Mouse (Mus musculus) MEL-GATA-1-ER (cell line): Measurements from ENCODE around the gene Sccpdh.
A peak's percentile ranks its signal among the peaks of the same experiment; 100 is the strongest.

Source experiments
- DNase-seq: peaks from one replicate; pipeline ENCODE4 v3.0.0-alpha.2; 2012; ENCODE audit warnings: low read depth; ENCODE audit errors: extremely low read depth

The Sccpdh gene

DNA sequence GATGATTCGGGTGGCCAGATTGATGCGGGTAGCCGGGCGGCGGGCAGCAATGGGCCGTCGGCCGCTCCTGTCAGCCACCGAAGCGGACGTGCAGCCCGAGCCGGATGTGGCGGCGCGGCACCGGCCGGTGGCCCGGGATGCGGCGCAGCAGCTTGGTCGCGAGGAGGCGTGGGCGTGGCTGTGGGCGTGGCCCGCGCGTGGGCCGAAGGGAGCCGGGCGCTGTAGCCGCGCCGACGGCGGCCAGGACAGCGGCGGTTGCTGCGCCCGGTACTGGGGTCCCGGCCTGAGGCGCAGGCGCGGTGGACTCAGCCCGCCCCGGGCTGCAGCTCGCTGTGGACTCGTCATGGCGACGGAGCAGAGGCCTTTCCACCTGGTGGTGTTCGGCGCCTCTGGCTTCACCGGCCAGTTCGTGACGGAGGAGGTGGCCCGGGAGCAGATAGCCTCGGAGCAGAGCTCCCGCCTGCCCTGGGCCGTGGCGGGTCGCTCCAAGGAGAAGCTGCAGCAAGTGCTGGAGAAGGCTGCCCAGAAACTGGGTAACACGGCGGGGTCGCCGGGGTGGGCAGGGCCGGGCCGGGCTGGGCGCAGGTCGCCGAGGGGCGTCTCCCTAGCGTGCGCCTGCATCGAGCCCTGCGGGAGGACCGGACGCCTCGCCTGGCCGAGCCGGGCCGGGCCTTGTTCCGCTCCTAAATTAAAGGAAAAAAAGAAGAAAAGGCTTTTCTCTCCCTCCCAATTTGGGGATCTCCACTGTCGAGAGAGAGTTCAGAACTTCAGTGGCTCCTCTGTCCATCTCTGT, at the start of gene Sccpdh:
Gene Sccpdh, plus strand, starts transcription at position 198 of the 793 bp plus-strand sequence.
- peak; percentile 16 for DNase-seq

- no peak for DNase-seq
Measured at GRCm38 (mm10) chr1:179622665-179623064, 45.3 kb upstream of the Sccpdh start.

GRCm38 (mm10) chr1:179623657-179624056, 44.4 kb upstream of the Sccpdh start:
- DNase-seq = no peak

DNA sequence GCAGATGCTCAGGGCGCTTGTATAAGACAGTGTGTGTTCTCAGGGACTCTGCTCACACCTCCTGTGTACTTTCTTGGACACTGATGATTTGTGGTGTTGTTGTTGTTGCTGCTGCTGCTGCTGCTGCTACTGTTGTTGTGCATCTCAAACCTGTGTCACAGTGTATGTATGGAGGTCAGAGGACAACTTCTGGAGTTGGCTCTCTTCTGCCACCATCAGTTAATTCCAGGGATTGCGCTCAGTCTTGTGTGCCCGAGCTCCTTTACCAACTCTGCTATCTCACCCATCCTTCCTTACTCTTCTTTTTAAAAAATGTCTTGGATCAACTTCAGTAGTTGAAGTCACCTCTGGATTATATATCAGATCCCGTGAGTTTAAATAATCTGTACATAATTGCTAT, 43.7 kb upstream of the Sccpdh start:
- no peak for DNase-seq

DNA sequence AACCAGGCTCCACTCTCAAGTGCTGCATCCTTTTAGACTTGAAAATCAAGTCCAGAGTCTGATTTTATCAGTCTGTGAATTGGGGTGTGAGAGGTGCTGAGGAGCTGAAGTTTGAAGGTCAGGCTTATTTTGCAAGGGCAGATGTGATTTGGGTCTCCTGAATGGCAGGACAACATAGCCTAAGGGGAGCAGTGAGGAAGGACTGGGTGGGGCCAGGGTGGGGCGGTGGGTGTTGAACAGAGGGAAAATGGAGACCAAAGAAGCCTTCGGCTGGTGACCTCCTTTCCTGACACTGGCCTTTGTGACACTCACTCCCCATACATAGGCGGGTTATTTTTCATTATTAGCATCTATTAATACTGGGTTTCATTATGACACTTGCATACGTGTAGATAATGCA, 40.2 kb upstream of the Sccpdh start:
- no peak for DNase-seq

DNA sequence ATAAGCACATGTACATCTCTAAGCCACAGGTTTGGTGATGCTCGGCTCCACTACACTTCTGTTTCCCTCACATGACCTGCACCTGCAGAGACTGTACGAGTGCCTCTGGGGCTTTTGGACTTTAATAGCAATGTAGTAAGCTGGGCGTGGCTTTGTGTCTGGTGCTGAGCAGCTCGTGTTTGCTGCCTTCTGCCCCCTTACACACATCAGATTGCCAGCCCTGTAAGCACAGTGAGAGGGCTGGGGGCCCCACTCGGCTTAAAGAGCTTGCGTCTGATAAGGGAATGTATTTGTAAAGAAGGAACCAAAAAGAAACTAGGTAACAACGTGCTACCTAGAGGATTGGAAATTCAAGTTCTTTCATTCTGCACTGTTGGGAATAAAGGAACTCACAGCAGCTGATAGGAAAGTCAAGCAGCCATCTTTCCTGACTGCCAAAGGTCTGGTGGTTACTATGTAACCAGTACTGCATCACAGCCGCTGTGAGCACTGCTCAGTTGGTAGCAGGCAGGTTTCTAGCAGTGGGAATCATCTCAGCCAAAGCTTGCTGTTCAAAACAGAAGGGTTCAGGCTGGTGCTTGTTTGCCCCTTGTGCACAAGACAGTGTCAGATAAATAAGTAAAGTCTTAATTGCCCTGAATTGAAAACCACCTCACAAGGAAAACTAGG, 39.4 kb upstream of the Sccpdh start:
- DNase-seq = no peak

GRCm38 (mm10) chr1:179629276-179629675, 38.7 kb upstream of the Sccpdh start:
- no peak for DNase-seq

DNA sequence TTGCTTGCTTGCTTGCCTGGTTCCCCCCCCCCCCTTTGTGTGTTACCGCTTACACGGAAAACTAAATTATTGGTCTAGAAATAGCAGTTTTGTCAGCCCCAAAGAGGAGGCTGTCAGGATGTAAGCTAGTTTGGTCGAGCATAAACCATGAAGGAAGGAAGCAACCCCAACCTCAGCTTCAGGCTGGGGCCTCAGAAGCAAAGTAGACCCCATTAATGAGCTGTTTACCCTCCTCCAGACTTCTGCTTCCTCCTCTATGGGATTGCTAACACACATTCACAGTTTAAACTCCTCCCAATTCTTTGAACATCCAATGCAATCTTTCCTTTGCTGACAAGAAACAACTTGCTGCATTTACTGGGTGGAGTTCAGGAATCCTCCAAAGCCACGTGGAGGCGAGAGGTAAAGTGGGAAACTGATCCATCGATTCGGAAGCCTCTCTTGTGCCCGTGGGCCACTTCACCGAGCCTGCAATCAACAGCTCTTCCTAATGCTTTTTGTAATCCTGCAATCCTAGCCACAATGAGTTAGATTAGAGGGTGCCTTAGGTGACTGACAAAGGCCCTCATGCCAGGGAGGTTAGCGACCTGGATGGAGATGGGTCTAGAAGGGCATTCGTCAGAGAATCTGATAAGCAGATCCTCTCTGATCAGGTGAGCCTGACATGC, 35.1 kb upstream of the Sccpdh start:
- DNase-seq = no peak

GRCm38 (mm10) chr1:179633414-179633752, 34.6 kb upstream of the Sccpdh start:
- DNase-seq = no peak

- no peak for DNase-seq
Measured at GRCm38 (mm10) chr1:179634159-179634558, 33.9 kb upstream of the Sccpdh start.

- no peak for DNase-seq
Measured at GRCm38 (mm10) chr1:179642726-179643125, 25.3 kb upstream of the Sccpdh start.

DNA sequence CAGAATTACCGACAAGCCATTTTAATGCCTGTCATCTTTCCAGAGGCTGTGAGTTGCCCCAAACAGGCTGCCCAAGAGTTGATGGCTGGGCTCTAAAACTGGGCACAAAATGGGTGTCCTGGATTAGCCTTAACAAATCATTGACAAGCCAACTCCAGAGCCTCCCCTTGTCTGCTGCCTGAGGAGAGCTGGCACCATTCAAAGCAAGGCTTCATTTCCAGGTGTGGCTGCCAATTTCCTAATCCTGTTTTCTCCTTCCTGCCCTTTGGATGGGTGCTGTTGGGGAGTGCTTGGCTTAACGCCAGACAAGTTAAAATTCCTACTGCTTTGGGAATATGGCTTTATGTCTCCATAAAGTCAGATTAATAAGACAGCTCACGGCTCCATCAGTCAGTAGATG, 23.9 kb upstream of the Sccpdh start:
- DNase-seq = no peak

DNA sequence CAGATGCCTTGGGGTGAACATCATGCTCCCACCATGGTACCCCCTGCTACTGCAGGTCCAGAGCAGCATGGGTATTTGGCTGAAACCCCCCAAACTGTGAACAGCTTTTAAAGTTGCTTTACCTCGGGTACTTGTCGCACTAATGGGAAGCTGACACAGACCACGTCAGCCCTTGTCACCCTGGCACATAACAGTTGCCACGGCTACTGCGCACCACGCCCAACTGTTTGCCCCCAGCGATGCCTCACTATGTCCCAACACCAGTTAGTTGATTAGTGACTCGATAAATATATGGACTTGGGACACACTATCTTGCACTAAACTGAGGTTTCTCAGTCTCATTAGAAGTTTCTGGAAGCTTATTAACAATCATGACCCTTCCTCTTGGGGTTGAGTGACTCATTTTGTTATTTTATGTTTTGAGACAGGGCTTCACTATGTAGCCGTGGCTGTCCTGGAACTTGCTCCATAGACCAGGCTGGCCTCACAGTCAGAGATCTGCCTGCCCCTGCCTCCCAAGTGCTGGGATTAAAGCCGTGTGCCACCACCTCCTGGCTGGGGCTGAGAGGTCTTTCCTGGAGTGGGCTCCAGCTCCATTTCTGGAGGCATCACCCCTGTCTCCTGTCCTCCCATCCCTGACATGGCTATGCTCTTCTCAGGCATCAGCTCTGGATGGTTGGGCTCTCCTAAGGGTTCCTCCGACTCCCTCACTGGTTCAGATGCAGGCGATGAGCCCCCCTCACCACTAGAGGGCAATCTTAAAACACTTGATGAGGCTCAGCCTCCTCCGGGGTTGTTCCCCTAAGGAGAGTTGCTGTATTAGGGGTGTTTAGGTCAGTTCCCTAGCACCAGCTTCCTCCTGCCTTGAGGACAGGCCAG, 22.7 kb upstream of the Sccpdh start:
- peak; percentile 74 for DNase-seq

GRCm38 (mm10) chr1:179645980-179646268, 22.1 kb upstream of the Sccpdh start:
- DNase-seq = no peak

- peak; percentile 55 for DNase-seq
Measured at GRCm38 (mm10) chr1:179648678-179649077, 19.3 kb upstream of the Sccpdh start.

DNA sequence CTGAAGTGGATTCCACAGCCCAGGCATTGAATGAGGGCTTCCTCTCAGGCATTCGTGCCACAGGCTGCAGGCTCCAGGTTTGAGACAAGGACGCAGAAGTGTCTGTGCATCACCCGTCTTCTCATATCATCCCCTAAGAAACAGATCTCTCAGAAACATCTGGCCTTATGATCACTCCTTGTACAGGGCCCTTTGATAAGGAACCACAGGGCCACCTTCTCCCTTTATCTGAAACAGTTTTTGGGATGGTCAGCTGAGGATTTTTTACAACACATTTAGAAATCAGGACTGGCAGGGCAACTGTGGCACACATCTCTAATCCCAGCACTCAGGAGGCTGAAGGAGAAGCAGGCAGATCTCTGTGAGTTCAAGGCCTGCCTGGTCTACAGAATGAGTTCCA, 18.7 kb upstream of the Sccpdh start:
- DNase-seq = peak; percentile 63

GRCm38 (mm10) chr1:179650284-179650683, 17.7 kb upstream of the Sccpdh start:
- peak; percentile 80 for DNase-seq

GRCm38 (mm10) chr1:179651224-179651623, 16.8 kb upstream of the Sccpdh start:
- no peak for DNase-seq

GRCm38 (mm10) chr1:179663065-179663464, 4.9 kb upstream of the Sccpdh start:
- no peak for DNase-seq

GRCm38 (mm10) chr1:179664309-179664930, 3.6 kb upstream of the Sccpdh start:
- DNase-seq = no peak

DNA sequence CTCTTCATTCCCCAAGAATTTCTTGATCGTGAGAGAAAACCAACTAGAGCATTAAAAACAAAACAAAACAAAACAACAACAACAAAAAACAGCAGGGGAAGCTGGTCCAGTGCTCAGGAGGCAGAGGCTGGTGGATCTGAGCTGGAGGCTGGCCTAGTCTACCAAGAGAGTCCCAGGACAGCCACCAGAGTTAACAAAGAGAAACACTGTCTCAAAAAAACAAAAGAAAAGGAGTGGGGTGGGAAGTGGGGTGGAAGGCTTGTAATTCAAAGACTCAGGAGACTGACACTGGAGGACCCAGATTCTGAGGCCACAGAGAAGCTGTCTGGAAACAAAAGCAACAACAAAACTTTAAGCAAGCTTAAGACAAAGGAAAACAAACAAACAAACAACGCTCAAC, 1.0 kb upstream of the Sccpdh start:
- DNase-seq = no peak
